Mouse (Mus musculus) olfactory bulb, adult 2 months (tissue): Measurements from ENCODE around the gene Jaml.

ENCODE experiments used
- CTCF ChIP-seq: fragments of 200-500 bp; IDR thresholded peaks from 2 replicates; pipeline ENCODE4 v1.5.1; 2012; ENCODE audit warnings: low read depth, mild to moderate bottlenecking, low read length, moderate library complexity; ENCODE audit not compliant: insufficient read depth
- POLR2A ChIP-seq: fragments of 200-500 bp; IDR thresholded peaks from 2 replicates; pipeline ENCODE4 v1.6.1; 2012; ENCODE audit warnings: mild to moderate bottlenecking, low read depth, low read length, moderate library complexity; ENCODE audit not compliant: insufficient read depth

DNA sequence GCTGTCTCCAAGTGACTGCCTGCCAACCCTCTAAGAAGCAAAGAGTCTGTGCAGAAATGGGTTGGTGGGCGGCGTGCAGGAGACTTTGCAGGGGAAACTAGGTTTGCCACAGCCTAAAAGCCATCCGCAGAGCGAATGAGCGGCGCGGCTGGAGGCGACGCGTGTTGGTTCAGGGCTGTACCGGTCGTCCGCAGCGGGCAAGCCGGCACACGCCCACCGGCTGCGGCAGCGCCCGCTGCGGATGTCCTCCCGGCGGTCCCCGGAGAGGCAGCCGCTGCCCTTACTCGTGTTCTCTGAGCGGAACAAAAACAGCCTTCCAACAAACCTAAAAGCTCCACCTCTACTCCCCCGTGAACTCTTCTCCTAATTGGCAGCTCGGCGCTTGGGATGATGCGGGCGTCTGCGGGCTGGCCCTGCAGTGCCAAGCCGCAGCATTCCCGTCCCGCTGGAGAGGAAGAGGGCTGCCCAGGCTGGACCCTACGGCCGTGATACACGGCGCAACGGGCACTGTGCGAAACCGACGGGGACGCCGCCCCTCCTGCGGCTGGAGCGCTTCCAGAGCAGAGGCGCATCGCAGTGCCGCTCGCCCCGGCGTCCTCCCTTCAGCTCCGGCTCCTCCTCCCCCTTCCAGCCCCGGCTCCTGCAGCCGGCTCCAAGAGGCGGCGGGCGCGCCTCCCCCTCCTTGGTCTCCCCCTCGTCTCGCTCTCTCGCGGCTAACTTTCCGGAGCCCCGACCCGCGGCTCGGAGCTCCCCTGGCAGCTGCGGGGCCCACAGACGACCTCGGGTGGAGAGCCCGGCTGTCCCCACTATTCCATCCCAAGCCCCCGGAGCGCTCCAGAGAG lies 59.4 kb downstream of the Jaml start, which contains the start of gene Scn4b:
- TF ChIP-seq CTCF (no peak), POLR2A (no peak)
